ENCODE assay signal across 8 mouse cellular contexts in genomic region chr13:23683755-23684281, GRCm38 (mm10). TPM values are rescaled to one million over a fixed set of nuclear protein-coding genes. Genes with fewer than 3 reads are reported as not detected.
DNase-seq lines count a peak whose midpoint lies in the region; ATAC-seq and TF ChIP-seq lines count a peak whose summit lies in the region.

Gene Hist1h2ac, minus strand, starts transcription at chr13:23683948.
Gene Hist1h2bc, plus strand, starts transcription at chr13:23684199.

- WGBS in forebrain, postnatal 0 days = under 1% methylated on average over 32 of the region's 32 CpGs
- WGBS in lung, embryonic 15.5 days = under 1% methylated on average over 27 of the region's 32 CpGs

- TF ChIP-seq CTCF in MEL (IDR thresholded peaks at IDR 0.05 in 2 of 3, conservative IDR thresholded peaks at IDR 0.05 in 1 of 3; ENCODE audit: control insufficient read depth in 1 of 3, insufficient read depth in 1 of 3, low read depth in 2 of 3, low read length in 3 of 3, poor library complexity in 1 of 3, severe bottlenecking in 1 of 3) = no peak
- TF ChIP-seq CTCF in forebrain, postnatal 0 days (IDR thresholded peaks at IDR 0.05; ENCODE audit: low read depth) = peak; percentile 19; the same call in 1 of the 2 replicates

- H3K36me3 ChIP-seq in MEL (ENCODE audit: control insufficient read depth in 1 of 2, insufficient read depth in 2 of 2, low read length in 2 of 2) = peaks cover 0 to 22% of the 10 kb centered on the region in 2 experiments; a peak in 2 of 4 replicates
- H3K36me3 ChIP-seq in forebrain, postnatal 0 days (ENCODE audit: insufficient read depth) = no peaks in the 10 kb centered on the region
- no peaks in the 10 kb centered on the region for H3K36me3 ChIP-seq in lung, embryonic 15.5 days

- TF ChIP-seq POLR2A in MEL (IDR thresholded peaks at IDR 0.05; ENCODE audit: control insufficient read depth in 1 of 2, insufficient read depth in 1 of 2, low read depth in 1 of 2, low read length in 2 of 2, poor library complexity in 1 of 2) = peak; percentile 75 to 82

- peak within 1 kb of the TSS; percentile 75 for H3K9ac ChIP-seq in MEL (ENCODE audit: control insufficient read depth, low read depth, low read length, poor library complexity, severe bottlenecking)
- peak within 1 kb of the TSS; percentile 68 for H3K9ac ChIP-seq in forebrain, postnatal 0 days
- H3K9ac ChIP-seq in lung, embryonic 15.5 days = peak within 1 kb of the TSS; percentile 66

- peak; percentile 100 for DNase-seq in MEL (ENCODE audit: low read depth, low spot score)
- DNase-seq in cerebellum, adult 18-20 months = peak; percentile 68 to 78
- peak; percentile 95 for DNase-seq in forebrain, postnatal 0 days
- peak; percentile 75 for DNase-seq in heart, postnatal 4 days
- DNase-seq in layer of hippocampus, adult 8-10 months (ENCODE audit: low spot score in 2 of 2) = peak; percentile 89 to 91
- peak; percentile 82 for DNase-seq in ovary, adult 18-20 months (ENCODE audit: low spot score)
- DNase-seq in thymus, postnatal 0 days (ENCODE audit: low spot score) = peak; percentile 96

- H3K9me3 ChIP-seq in MEL (replicated peaks; ENCODE audit: insufficient read depth, low read length) = no peaks in the 10 kb centered on the region
- H3K9me3 ChIP-seq in forebrain, postnatal 0 days (ENCODE audit: low read length) = no peaks in the 10 kb centered on the region
- H3K9me3 ChIP-seq in lung, embryonic 15.5 days = no peaks in the 10 kb centered on the region

- no peaks in the 10 kb centered on the region for H3K27me3 ChIP-seq in MEL (ENCODE audit: control insufficient read depth in 1 of 2, insufficient read depth in 2 of 2, low read length in 2 of 2)
- H3K27me3 ChIP-seq in forebrain, postnatal 0 days (ENCODE audit: insufficient read depth, low read length) = no peaks in the 10 kb centered on the region
- H3K27me3 ChIP-seq in lung, embryonic 15.5 days = no peaks in the 10 kb centered on the region

- H3K4me2 ChIP-seq in forebrain, postnatal 0 days (ENCODE audit: low read depth) = peak within 1 kb of the TSS; percentile 73
- peak within 1 kb of the TSS; percentile 65 for H3K4me2 ChIP-seq in lung, embryonic 15.5 days

- H3K27ac ChIP-seq in MEL (ENCODE audit: control insufficient read depth, low read depth, low read length) = peak within 1 kb of the TSS; percentile 92
- H3K27ac ChIP-seq in forebrain, postnatal 0 days (ENCODE audit: low read depth, low read length) = peak within 1 kb of the TSS; percentile 92
- H3K27ac ChIP-seq in lung, embryonic 15.5 days = peak within 1 kb of the TSS; percentile 99

- H3K4me1 ChIP-seq in MEL (ENCODE audit: control insufficient read depth in 1 of 2, insufficient read depth in 2 of 2, low read length in 2 of 2) = peaks cover 0 to 15% of the 10 kb centered on the region in 2 experiments; a peak in 2 of 4 replicates
- peaks cover 16% of the 10 kb centered on the region for H3K4me1 ChIP-seq in forebrain, postnatal 0 days (ENCODE audit: insufficient read depth)
- peaks cover 18% of the 10 kb centered on the region for H3K4me1 ChIP-seq in lung, embryonic 15.5 days

- no peak for TF ChIP-seq RAD21 in MEL (IDR thresholded peaks at IDR 0.05; ENCODE audit: low read depth, low read length)

- H3K79me2 ChIP-seq in MEL (ENCODE audit: control insufficient read depth, insufficient read depth, low read length, poor library complexity) = no peaks in the 10 kb centered on the region

- TF ChIP-seq EP300 in MEL (IDR thresholded peaks at IDR 0.05; ENCODE audit: low read depth in 1 of 2, low read length in 2 of 2) = no peak

- peak within 1 kb of the TSS; percentile 25 to 50 for H3K4me3 ChIP-seq in MEL (ENCODE audit: control insufficient read depth in 1 of 2, insufficient read depth in 1 of 2, low read depth in 2 of 2, low read length in 2 of 2)
- H3K4me3 ChIP-seq in forebrain, postnatal 0 days (ENCODE audit: low read depth, low read length) = peak within 1 kb of the TSS; percentile 47
- peak within 1 kb of the TSS; percentile 49 for H3K4me3 ChIP-seq in lung, embryonic 15.5 days

- peak; percentile 98 for ATAC-seq in forebrain, postnatal 0 days
- ATAC-seq in lung, embryonic 15.5 days (ENCODE audit: borderline replicate concordance, extremely low read depth, low FRiP score, low TSS enrichment) = peak; percentile 98

TF ChIP-seq in MEL, 35 proteins besides CTCF, POLR2A, EP300 and RAD21:
- 0 out of 2 replicates have a peak, but pooled peaks have one; percentile 80 for TF ChIP-seq POLR2AphosphoS5 (IDR thresholded peaks at IDR 0.05; ENCODE audit: borderline replicate concordance, low read depth, low read length)
- no peak for TF ChIP-seq E2F4 (IDR thresholded peaks at IDR 0.05; ENCODE audit: borderline replicate concordance, low read depth, low read length)
- TF ChIP-seq KAT2A (conservative IDR thresholded peaks at IDR 0.05; ENCODE audit: low read depth, low read length) = no peak
- TF ChIP-seq MXI1 (IDR thresholded peaks at IDR 0.05; ENCODE audit: low read depth, low read length) = no peak
- TF ChIP-seq UBTF (IDR thresholded peaks at IDR 0.05; ENCODE audit: borderline replicate concordance, insufficient read depth, low read depth, low read length) = peak; percentile 12; the same call in 1 of the 2 replicates
- no peak for TF ChIP-seq ETS1 (IDR thresholded peaks at IDR 0.05; ENCODE audit: low read depth, low read length)
- no peak for TF ChIP-seq MAFK (IDR thresholded peaks at IDR 0.05; ENCODE audit: borderline replicate concordance, low read depth, low read length)
- no peak for TF ChIP-seq MYB (IDR thresholded peaks at IDR 0.05; ENCODE audit: low read depth, low read length)
- peak; percentile 98 for TF ChIP-seq TBP (IDR thresholded peaks at IDR 0.05; ENCODE audit: low read depth, low read length)
- no peak for TF ChIP-seq HCFC1 (IDR thresholded peaks at IDR 0.05; ENCODE audit: low read depth, low read length)
- no peak for TF ChIP-seq MYC (IDR thresholded peaks at IDR 0.05; ENCODE audit: low read depth, low read length)
TF ChIP-seq in MEL: peak in this region for 3.

RNA-seq across cellular contexts. Expression of gene Hist1h2ac, which starts in this region (rescaled TPM):
- total RNA-seq in MEL (2012; rRNA removed) = 123 and 153 TPM in 2 replicates
- under 1 TPM in 1 of 2 experiments, not detected in 1; 0.15 TPM for polyA plus RNA-seq in MEL (2012; ENCODE audit: insufficient read depth in 1 of 2, insufficient read length in 2 of 2, low read depth in 1 of 2, low replicate concordance in 2 of 2, missing spikeins in 1 of 2)
- 40.9 and 44.8 TPM in 2 replicates for total RNA-seq in forebrain, postnatal 0 days (2014; rRNA removed)
- 0.41 and 0.49 TPM in 2 replicates for polyA plus RNA-seq in forebrain, postnatal 0 days (2015; fragmentation: Nextera tagmentation; extraction: Ambion mirVana)
- total RNA-seq in heart, postnatal 4 days (2021) = 10 to 100 TPM; 11.4 to 11.7 TPM
- 1 to 10 TPM; 1.4 to 3.1 (median 2.7) TPM for total RNA-seq in layer of hippocampus, adult 8-10 months (2022)
- polyA plus RNA-seq in lung, embryonic 15.5 days (2015; fragmentation: Nextera tagmentation; extraction: Ambion mirVana) = 1.6 and 1.8 TPM in 2 replicates
- 1.6 and 2.0 TPM in 2 replicates for polyA plus RNA-seq in thymus, postnatal 0 days (2015; fragmentation: Nextera tagmentation; extraction: Ambion mirVana)

RNA-seq across cellular contexts. Expression of gene Hist1h2bc, which starts in this region (rescaled TPM):
- total RNA-seq in MEL (2012; rRNA removed) = 694 and 982 TPM in 2 replicates
- 1 to 10 TPM in 1 of 2 experiments, not detected in 1; 3.1 TPM for polyA plus RNA-seq in MEL (2012; ENCODE audit: insufficient read depth in 1 of 2, insufficient read length in 2 of 2, low read depth in 1 of 2, low replicate concordance in 2 of 2, missing spikeins in 1 of 2)
- total RNA-seq in forebrain, postnatal 0 days (2014; rRNA removed) = 93.7 and 124 TPM in 2 replicates
- polyA plus RNA-seq in forebrain, postnatal 0 days (2015; fragmentation: Nextera tagmentation; extraction: Ambion mirVana) = 29.2 and 35.3 TPM in 2 replicates
- 10 to 100 TPM; 44.8 to 56.0 TPM for total RNA-seq in heart, postnatal 4 days (2021)
- total RNA-seq in layer of hippocampus, adult 8-10 months (2022) = 10 to 100 TPM; 33.4 to 55.2 (median 44.8) TPM
- polyA plus RNA-seq in lung, embryonic 15.5 days (2015; fragmentation: Nextera tagmentation; extraction: Ambion mirVana) = 60.8 and 63.6 TPM in 2 replicates
- polyA plus RNA-seq in thymus, postnatal 0 days (2015; fragmentation: Nextera tagmentation; extraction: Ambion mirVana) = 61.5 and 62.8 TPM in 2 replicates

Comparison
In these comparisons a context has a peak if more than half of its experiments do, and no peak if none do; other contexts are left out.
1. Peak in every context shown above with its lines: DNase-seq, ATAC-seq, H3K4me3 ChIP-seq and H3K27ac ChIP-seq.